Mouse (Mus musculus): ENCODE data around the gene Rps6kl1.

GRCm38 (mm10) chr12:85110011-85110697 is 40.9 kb downstream of the Rps6kl1 start:
- no peak for TF ChIP-seq CTCF (IDR thresholded peaks at IDR 0.05; ENCODE audit: control insufficient read depth, insufficient read depth, insufficient read length)
- no peak for TF ChIP-seq USF1 (IDR thresholded peaks at IDR 0.05; ENCODE audit: low read depth)
- TF ChIP-seq CEBPB (IDR thresholded peaks at IDR 0.05; ENCODE audit: low read depth), result no peak
- TF ChIP-seq MAX (IDR thresholded peaks at IDR 0.05), result no peak

All from C2C12 (cell line).